Mouse (Mus musculus) liver, embryonic 11.5 days (tissue): ENCODE results near the gene Ap1s3. TPM values are rescaled to one million over a fixed set of nuclear protein-coding genes. Genes with fewer than 3 reads are reported as not detected.
"Not testable (repeated sequence)": the region's sequence is repeated elsewhere in the genome, so short reads cannot be mapped to it uniquely, and the experiment has no call there.

Source experiments
- ATAC-seq: fragments of 200-750 bp; cut with Nextera tagmentation; replicated peaks from 2 replicates; pipeline ENCODE4 v1.8.0; 2017; ENCODE audit warnings: moderate number of reproducible peaks, mild to moderate bottlenecking, moderate TSS enrichment, moderate library complexity; ENCODE audit not compliant: low FRiP score
- DNase-seq: peaks from one replicate; pipeline ENCODE4 v3.0.0-alpha.2; 2017; ENCODE audit warnings: low spot score
- H3K27ac ChIP-seq: fragments of 300-500 bp; sonication (generic); 2 replicates; pipeline ENCODE4 v1.5.1; 2014; ENCODE audit warnings: mild to moderate bottlenecking, low read depth, low read length, control low read depth
- H3K27me3 ChIP-seq: fragments of 300-500 bp; sonication (generic); replicated peaks from 2 replicates; pipeline ENCODE4 v1.6.1; 2014; ENCODE audit warnings: low read length, mixed read lengths; ENCODE audit not compliant: control insufficient read depth, insufficient read depth
- H3K36me3 ChIP-seq: fragments of 300-500 bp; sonication (generic); 2 replicates; pipeline ENCODE4 v1.6.1; 2014; ENCODE audit warnings: mild to moderate bottlenecking, low read length, moderate library complexity, mixed read lengths; ENCODE audit not compliant: control insufficient read depth, insufficient read depth
- H3K4me1 ChIP-seq: fragments of 300-500 bp; sonication (generic); replicated peaks from 2 replicates; pipeline ENCODE4 v1.6.1; 2014; ENCODE audit warnings: low read length, mixed read lengths; ENCODE audit not compliant: control insufficient read depth, insufficient read depth
- H3K4me2 ChIP-seq: fragments of 300-500 bp; sonication (generic); 2 replicates; pipeline ENCODE4 v1.6.1; 2014; ENCODE audit warnings: mild to moderate bottlenecking, control low read depth, moderate library complexity
- H3K4me3 ChIP-seq: fragments of 300-500 bp; sonication (generic); 2 replicates; pipeline ENCODE4 v1.5.1; 2014; ENCODE audit warnings: low read depth, low read length, control low read depth
- H3K9ac ChIP-seq: fragments of 300-500 bp; sonication (generic); 2 replicates; pipeline ENCODE4 v1.6.1; 2014; ENCODE audit warnings: low read depth, low read length, control low read depth
- H3K9me3 ChIP-seq: fragments of 300-500 bp; sonication (generic); 2 replicates; pipeline ENCODE4 v1.6.1; 2016; ENCODE audit warnings: low read length, inconsistent platforms, mixed read lengths; ENCODE audit not compliant: control insufficient read depth
- WGBS: fragments of 180-500 bp; shearing (Covaris S2); extraction: QIAGEN DNeasy Blood & Tissue Kit; methylation state at CpG from one replicate; pipeline ENCODE4 v1.1.7; 2014; 5-methylcytosine and 5-hydroxymethylcytosine counted together
- polyA plus RNA-seq: library from polyadenylated mRNA; unstranded; fragments of >200 nt; fragmentation: Nextera tagmentation; extraction: Ambion mirVana; gene quantifications from 2 replicates; pipeline ENCODE4 v1.2.1, GENCODE M21; 2014

Ap1s3 gene
- polyA plus RNA-seq, 1 experiment from 2014 or later, result 0.44 TPM

GRCm38 (mm10) chr1:79629726-79630125, 42.0 kb downstream of the Ap1s3 start:
- Histone ChIP-seq H3K4me2 (no peak overlapping the region), H3K27ac (no peak overlapping the region), H3K9ac (no peak overlapping the region), H3K27me3 (no peaks in the 10 kb centered on the region), H3K9me3 (no peaks in the 10 kb centered on the region), H3K4me3 (no peak overlapping the region), H3K36me3 (no peaks in the 10 kb centered on the region), H3K4me1 (no peaks in the 10 kb centered on the region)
- ATAC-seq (no peak), DNase-seq (no peak)
- 63% methylated on average over 5 of the region's 5 CpGs for WGBS

- Histone ChIP-seq H3K27me3 (no peaks in the 10 kb centered on the region), H3K4me2 (no peak overlapping the region), H3K27ac (no peak overlapping the region), H3K4me1 (no peaks in the 10 kb centered on the region), H3K4me3 (no peak overlapping the region), H3K9me3 (no peaks in the 10 kb centered on the region), H3K9ac (no peak overlapping the region), H3K36me3 (no peaks in the 10 kb centered on the region)
- ATAC-seq (no peak), DNase-seq (no peak)
- 46% methylated on average over 4 of the region's 4 CpGs for WGBS
These were observed 45.6 kb downstream of the Ap1s3 start for GRCm38 (mm10) chr1:79626140-79626539.

GRCm38 (mm10) chr1:79619434-79619833, 52.3 kb downstream of the Ap1s3 start:
- ATAC-seq (no peak), DNase-seq (no peak)
- no peak overlapping the region for H3K4me2 ChIP-seq
- H3K27me3 ChIP-seq, result no peaks in the 10 kb centered on the region
- H3K4me1 ChIP-seq, result no peaks in the 10 kb centered on the region
- H3K4me3 ChIP-seq, result no peak overlapping the region
- H3K9me3 ChIP-seq, result peaks cover 3% of the 10 kb centered on the region
- no peak overlapping the region for H3K27ac ChIP-seq
- WGBS, result 81% methylated on average over 2 of the region's 2 CpGs
- H3K9ac ChIP-seq, result no peak overlapping the region
- no peaks in the 10 kb centered on the region for H3K36me3 ChIP-seq

GRCm38 (mm10) chr1:79616492-79616891, 55.3 kb downstream of the Ap1s3 start:
- peaks cover 3% of the 10 kb centered on the region for H3K9me3 ChIP-seq
- H3K27me3 ChIP-seq, result no peaks in the 10 kb centered on the region
- no peaks in the 10 kb centered on the region for H3K36me3 ChIP-seq
- H3K27ac ChIP-seq, result no peak overlapping the region
- H3K9ac ChIP-seq, result no peak overlapping the region
- no peaks in the 10 kb centered on the region for H3K4me1 ChIP-seq
- ATAC-seq, result no peak
- DNase-seq, result no peak
- H3K4me3 ChIP-seq, result no peak overlapping the region
- no peak overlapping the region for H3K4me2 ChIP-seq
- WGBS, result 90% methylated on average over 2 of the region's 2 CpGs

- ATAC-seq, result no peak
- WGBS, result 93% methylated on average over 6 of the region's 6 CpGs
- H3K27me3 ChIP-seq, result no peaks in the 10 kb centered on the region
These were observed 57.3 kb downstream of the Ap1s3 start for GRCm38 (mm10) chr1:79614456-79614855.

GRCm38 (mm10) chr1:79611271-79611670, 60.5 kb downstream of the Ap1s3 start:
- ATAC-seq, DNase-seq, H3K9ac ChIP-seq, H3K9me3 ChIP-seq, H3K4me2 ChIP-seq, H3K4me1 ChIP-seq, H3K4me3 ChIP-seq, H3K36me3 ChIP-seq, H3K27me3 ChIP-seq, H3K27ac ChIP-seq: not testable (repeated sequence)
- 90% methylated on average over 5 of the region's 5 CpGs for WGBS

More at GRCm38 (mm10) chr1:79614456-79614855, 57.3 kb downstream of the Ap1s3 start:
- no peaks in the 10 kb centered on the region for H3K36me3 ChIP-seq
- H3K4me3 ChIP-seq, result no peak overlapping the region
- no peaks in the 10 kb centered on the region for H3K4me1 ChIP-seq
- no peak overlapping the region for H3K4me2 ChIP-seq
- no peak for DNase-seq
- no peak overlapping the region for H3K9ac ChIP-seq
- H3K27ac ChIP-seq, result no peak overlapping the region
- peaks cover 3% of the 10 kb centered on the region for H3K9me3 ChIP-seq

GRCm38 (mm10) chr1:79608856-79609255, 62.9 kb downstream of the Ap1s3 start:
- not testable (repeated sequence) for DNase-seq, H3K27me3 ChIP-seq, H3K4me2 ChIP-seq, H3K4me1 ChIP-seq, H3K27ac ChIP-seq, H3K36me3 ChIP-seq, H3K4me3 ChIP-seq, H3K9me3 ChIP-seq, H3K9ac ChIP-seq, ATAC-seq
- WGBS, result 87% methylated on average over 5 of the region's 5 CpGs

- no peaks in the 10 kb centered on the region for H3K9me3 ChIP-seq
- DNase-seq, result no peak
- ATAC-seq, result no peak
- WGBS, result 64% methylated on average over 2 of the region's 2 CpGs
- H3K4me2 ChIP-seq, result no peak overlapping the region
- no peak overlapping the region for H3K27ac ChIP-seq
- no peaks in the 10 kb centered on the region for H3K27me3 ChIP-seq
- no peaks in the 10 kb centered on the region for H3K36me3 ChIP-seq
- no peak overlapping the region for H3K4me3 ChIP-seq
- H3K4me1 ChIP-seq, result no peaks in the 10 kb centered on the region
- H3K9ac ChIP-seq, result no peak overlapping the region
These were observed 69.3 kb downstream of the Ap1s3 start for GRCm38 (mm10) chr1:79602500-79602899.

GRCm38 (mm10) chr1:79598385-79599178, 73.2 kb downstream of the Ap1s3 start:
- H3K9ac ChIP-seq, result no peak overlapping the region
- H3K27ac ChIP-seq, result no peak overlapping the region
- DNase-seq (no peak), ATAC-seq (no peak)
- no peak overlapping the region for H3K4me3 ChIP-seq
- H3K36me3 ChIP-seq, result no peaks in the 10 kb centered on the region
- no peaks in the 10 kb centered on the region for H3K9me3 ChIP-seq
- no peaks in the 10 kb centered on the region for H3K4me1 ChIP-seq
- 60% methylated on average over 5 of the region's 5 CpGs for WGBS
- H3K4me2 ChIP-seq, result no peak overlapping the region
- no peaks in the 10 kb centered on the region for H3K27me3 ChIP-seq
